Mouse (Mus musculus) hindbrain, embryonic 10.5 days (tissue): ENCODE measurements at regions not wholly inside any gene's neighbourhood (a gene's known extent, or its start where the extent isn't known, plus 50 kb on each side); places are given as distances from the start of the nearest gene placed in this dataset.

Experiments
- DNase-seq: peaks from one replicate; pipeline ENCODE4 v3.0.0-alpha.2; 2017; ENCODE audit warnings: low spot score
- H3K27ac ChIP-seq: fragments of 300-500 bp; sonication (generic); 2 replicates; pipeline ENCODE4 v1.5.1; 2016; ENCODE audit warnings: mild to moderate bottlenecking, moderate library complexity
- H3K27me3 ChIP-seq: fragments of 300-500 bp; sonication (generic); 2 replicates; pipeline ENCODE4 v1.6.1; 2016; ENCODE audit warnings: mild to moderate bottlenecking; ENCODE audit not compliant: poor library complexity, insufficient read depth, severe bottlenecking
- H3K36me3 ChIP-seq: fragments of 300-500 bp; sonication (generic); 2 replicates; pipeline ENCODE4 v1.6.1; 2016; ENCODE audit warnings: mild to moderate bottlenecking, moderate library complexity
- H3K4me1 ChIP-seq: fragments of 300-500 bp; sonication (generic); replicated peaks from 2 replicates; pipeline ENCODE4 v1.6.1; 2016; ENCODE audit warnings: mild to moderate bottlenecking
- H3K4me3 ChIP-seq: fragments of 300-500 bp; sonication (generic); 2 replicates; pipeline ENCODE4 v1.5.1; 2016; ENCODE audit warnings: mild to moderate bottlenecking, moderate library complexity
- H3K9me3 ChIP-seq: fragments of 300-500 bp; sonication (generic); 2 replicates; pipeline ENCODE4 v1.6.1; 2016; ENCODE audit warnings: mild to moderate bottlenecking, moderate library complexity
- WGBS: fragments of 180-500 bp; shearing (Covaris S2); methylation state at CpG from one replicate; pipeline ENCODE4 v1.1.7; 2016; 5-methylcytosine and 5-hydroxymethylcytosine counted together

DNA sequence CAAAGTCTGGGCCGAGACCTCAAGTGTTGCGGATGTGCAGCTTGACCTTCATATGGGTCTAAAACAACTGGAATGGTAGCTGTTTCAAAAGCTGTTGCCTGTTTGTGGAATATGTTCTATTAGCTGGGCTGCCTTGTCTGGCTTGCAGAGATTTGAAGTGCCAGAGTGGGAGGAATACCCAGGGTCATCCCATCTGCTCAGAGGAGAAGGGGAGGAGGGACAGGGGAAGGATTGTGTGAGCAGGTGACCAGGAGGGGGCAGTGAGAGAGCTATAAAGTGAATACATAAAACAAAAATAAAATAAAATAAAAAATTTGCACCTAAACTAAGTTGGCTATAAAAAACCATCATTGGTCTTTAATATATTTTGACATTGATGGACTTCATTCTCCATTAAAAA lies 377.7 kb downstream of the Bmper start:
- no peaks in the 10 kb centered on the region for H3K36me3 ChIP-seq
- H3K27ac ChIP-seq = no peak overlapping the region
- WGBS = 99% methylated on average over 2 of the region's 2 CpGs
- no peaks in the 10 kb centered on the region for H3K4me1 ChIP-seq
- no peaks in the 10 kb centered on the region for H3K27me3 ChIP-seq
- H3K4me3 ChIP-seq = no peak overlapping the region
- DNase-seq = no peak
- H3K9me3 ChIP-seq = no peaks in the 10 kb centered on the region
